Mouse (Mus musculus): ENCODE measurements at regions not wholly inside any gene's neighbourhood (a gene's known extent, or its start where the extent isn't known, plus 50 kb on each side); places are given as distances from the start of the nearest gene placed in this dataset.

GRCm38 (mm10) chr12:39724172-39724571 lies 313.7 kb downstream of the Arl4a start:
- DNase-seq (ENCODE audit: low spot score): no peak

- DNase-seq (ENCODE audit: low spot score): no peak
These were observed 322.7 kb downstream of the Arl4a start for GRCm38 (mm10) chr12:39715120-39715519.

GRCm38 (mm10) chr12:39714169-39714794 lies 323.5 kb downstream of the Arl4a start:
- no peak for DNase-seq (ENCODE audit: low spot score)

- DNase-seq (ENCODE audit: low spot score): no peak
These were observed 326.0 kb downstream of the Arl4a start for GRCm38 (mm10) chr12:39711807-39712206.

GRCm38 (mm10) chr12:39709850-39710249 lies 328.0 kb downstream of the Arl4a start:
- no peak for DNase-seq (ENCODE audit: low spot score)

GRCm38 (mm10) chr12:39697182-39697581 lies 340.6 kb downstream of the Arl4a start:
- DNase-seq (ENCODE audit: low spot score): no peak

GRCm38 (mm10) chr12:39695322-39695721 lies 342.5 kb downstream of the Arl4a start:
- no peak for DNase-seq (ENCODE audit: low spot score)

- DNase-seq (ENCODE audit: low spot score): no peak
These were observed 345.8 kb downstream of the Arl4a start for GRCm38 (mm10) chr12:39692043-39692442.

GRCm38 (mm10) chr12:39685399-39685798 lies 352.4 kb downstream of the Arl4a start:
- no peak for DNase-seq (ENCODE audit: low spot score)

- no peak for DNase-seq (ENCODE audit: low spot score)
These were observed 355.7 kb downstream of the Arl4a start for GRCm38 (mm10) chr12:39682121-39682520.

- DNase-seq (ENCODE audit: low spot score): no peak
These were observed 362.2 kb downstream of the Arl4a start for GRCm38 (mm10) chr12:39675608-39676007.

GRCm38 (mm10) chr12:39667701-39668100 lies 370.1 kb downstream of the Arl4a start:
- DNase-seq (ENCODE audit: low spot score): no peak

- DNase-seq (ENCODE audit: low spot score): peak; percentile 47
These were observed 372.4 kb downstream of the Arl4a start for GRCm38 (mm10) chr12:39665448-39665847.

- DNase-seq (ENCODE audit: low spot score): no peak
These were observed 377.4 kb downstream of the Arl4a start for GRCm38 (mm10) chr12:39660420-39660819.

GRCm38 (mm10) chr12:39656606-39657005 lies 381.2 kb downstream of the Arl4a start:
- DNase-seq (ENCODE audit: low spot score): no peak

- DNase-seq (ENCODE audit: low spot score): no peak
These were observed 388.9 kb downstream of the Arl4a start for GRCm38 (mm10) chr12:39648952-39649351.

GRCm38 (mm10) chr12:39646556-39646955 lies 391.3 kb downstream of the Arl4a start:
- DNase-seq (ENCODE audit: low spot score): no peak

GRCm38 (mm10) chr12:39645581-39645980 lies 392.2 kb downstream of the Arl4a start:
- DNase-seq (ENCODE audit: low spot score): no peak

- no peak for DNase-seq (ENCODE audit: low spot score)
These were observed 398.6 kb downstream of the Arl4a start for GRCm38 (mm10) chr12:39639246-39639645.

GRCm38 (mm10) chr12:39634337-39634736 lies 403.5 kb downstream of the Arl4a start:
- no peak for DNase-seq (ENCODE audit: low spot score)

GRCm38 (mm10) chr12:39621266-39621665 lies 416.6 kb downstream of the Arl4a start:
- no peak for DNase-seq (ENCODE audit: low spot score)

GRCm38 (mm10) chr12:39605289-39605688 lies 432.5 kb downstream of the Arl4a start:
- DNase-seq (ENCODE audit: low spot score): no peak

GRCm38 (mm10) chr12:39604723-39605122 lies 433.1 kb downstream of the Arl4a start:
- no peak for DNase-seq (ENCODE audit: low spot score)

GRCm38 (mm10) chr12:39594726-39595125 lies 443.1 kb downstream of the Arl4a start:
- no peak for DNase-seq (ENCODE audit: low spot score)
